Mouse (Mus musculus) megakaryocyte progenitor cell, adult 5-6 weeks (primary cell): Measurements from ENCODE around the gene 4632433K11Rik. TPM values are rescaled to one million over a fixed set of nuclear protein-coding genes. Genes with fewer than 3 reads are reported as not detected.
A peak's percentile ranks its signal among the peaks of the same experiment; 100 is the strongest.
"Not testable (repeated sequence)": the region's sequence is repeated elsewhere in the genome, so short reads cannot be mapped to it uniquely, and the experiment has no call there.

Source experiments
- ATAC-seq: replicated peaks from 2 replicates; pipeline ENCODE4 v1.8.0; 2016; ENCODE audit warnings: mild to moderate bottlenecking, moderate TSS enrichment, inconsistent platforms; ENCODE audit not compliant: poor library complexity
- total RNA-seq, 2 experiments: library from RNA; stranded (forward) in 1 of 2; stranded (reverse) in 1 of 2; fragments of 157-497, 149-512 nt in 1 of 2; fragments of 200-1000 nt in 1 of 2; gene quantifications; 2 replicates each; pipeline versions ENCODE4 v1.2.3 to v1.2.4; 2015 to 2017

The 4632433K11Rik gene
- total RNA-seq (2015) (not detected in 2 replicates), total RNA-seq (2017) (0.88 TPM in 1 of 2 replicates, not detected in the other)

DNA sequence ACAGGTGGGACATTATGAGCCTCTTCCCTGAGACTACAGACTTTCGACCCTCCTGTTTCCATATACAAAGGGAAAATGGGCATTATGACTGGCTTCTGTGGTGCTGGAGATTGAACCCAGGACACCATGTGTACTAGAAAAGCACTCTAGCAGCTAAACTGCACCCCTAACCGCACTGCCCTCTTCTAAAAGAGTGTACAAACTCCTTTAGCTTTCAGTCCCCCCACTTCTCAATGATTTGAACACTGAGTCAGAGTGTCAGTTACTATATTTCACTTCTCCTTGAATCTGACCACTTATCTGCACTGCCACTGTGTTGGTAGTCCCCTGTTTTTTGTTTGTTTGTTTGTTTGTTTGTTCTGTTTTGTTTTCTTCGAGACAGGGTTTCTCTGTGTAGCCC is at the start of gene 4632433K11Rik:
4632433K11Rik (plus strand) TSS at position 301 of the 400 bp plus-strand sequence.
- no peak for ATAC-seq

DNA sequence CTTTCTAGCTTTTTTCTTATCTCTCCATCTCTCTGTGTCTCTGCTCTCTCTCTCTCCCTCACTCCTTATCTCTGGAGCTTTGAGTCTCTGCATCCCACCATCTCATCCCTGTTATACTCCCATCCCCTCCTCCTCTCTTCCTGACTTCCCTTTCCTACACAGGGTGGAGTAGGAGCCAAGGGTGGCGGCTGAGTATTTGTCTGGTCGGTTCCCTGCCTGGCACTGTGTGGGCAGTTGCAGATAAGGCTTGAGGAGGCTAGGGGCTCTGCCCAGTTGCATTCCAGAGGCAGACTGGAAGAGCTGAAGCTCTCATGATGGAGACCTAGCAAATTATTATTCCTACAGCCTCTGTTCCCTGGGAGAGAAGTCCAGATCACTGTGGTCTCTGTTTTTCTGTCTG is 45.7 kb upstream of the 4632433K11Rik start:
- no peak for ATAC-seq

- ATAC-seq = no peak
Measured at GRCm38 (mm10) chr7:4993347-4993998, 40.4 kb upstream of the 4632433K11Rik start.

DNA sequence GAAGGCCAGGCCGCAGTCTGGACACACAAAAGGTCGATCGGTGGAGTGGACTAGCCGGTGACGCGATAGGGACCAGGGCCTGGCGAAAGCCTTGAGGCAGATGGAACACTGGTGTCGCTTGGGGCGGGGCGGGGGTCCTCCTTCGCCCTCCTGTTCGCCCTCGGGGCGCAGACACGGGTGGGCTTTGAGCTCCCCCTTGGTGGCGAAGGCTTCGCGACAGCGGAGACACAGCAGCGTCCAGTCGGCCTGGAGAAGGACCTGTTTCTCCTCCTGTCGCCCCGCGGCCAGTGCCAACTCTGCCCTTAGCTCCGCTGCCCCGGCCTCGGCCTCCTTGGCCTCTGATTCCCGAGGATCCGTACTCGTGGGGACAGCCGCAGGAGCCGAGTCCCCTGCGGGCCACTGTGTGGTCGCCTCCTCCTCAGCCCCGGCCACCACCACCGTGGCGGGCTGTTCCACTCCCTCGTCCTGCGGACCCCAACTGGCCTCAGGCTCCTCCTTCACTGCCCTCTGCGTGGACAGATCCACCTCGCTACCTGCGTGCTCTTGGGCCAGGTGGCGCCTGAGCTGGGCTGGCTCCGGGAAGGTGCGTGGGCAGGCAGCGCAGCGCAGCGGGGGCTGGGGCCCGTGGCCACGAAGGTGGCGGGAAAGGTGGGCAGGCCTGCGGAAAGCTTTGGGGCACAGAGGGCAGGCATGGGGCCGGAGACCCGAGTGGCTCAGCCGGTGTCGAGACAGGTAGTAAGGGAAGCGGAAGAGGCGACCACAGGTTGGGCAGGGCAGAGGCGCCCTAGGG is 39.7 kb upstream of the 4632433K11Rik start:
- no peak for ATAC-seq

- ATAC-seq = no peak
Measured at GRCm38 (mm10) chr7:4995268-4996002, 38.5 kb upstream of the 4632433K11Rik start.

DNA sequence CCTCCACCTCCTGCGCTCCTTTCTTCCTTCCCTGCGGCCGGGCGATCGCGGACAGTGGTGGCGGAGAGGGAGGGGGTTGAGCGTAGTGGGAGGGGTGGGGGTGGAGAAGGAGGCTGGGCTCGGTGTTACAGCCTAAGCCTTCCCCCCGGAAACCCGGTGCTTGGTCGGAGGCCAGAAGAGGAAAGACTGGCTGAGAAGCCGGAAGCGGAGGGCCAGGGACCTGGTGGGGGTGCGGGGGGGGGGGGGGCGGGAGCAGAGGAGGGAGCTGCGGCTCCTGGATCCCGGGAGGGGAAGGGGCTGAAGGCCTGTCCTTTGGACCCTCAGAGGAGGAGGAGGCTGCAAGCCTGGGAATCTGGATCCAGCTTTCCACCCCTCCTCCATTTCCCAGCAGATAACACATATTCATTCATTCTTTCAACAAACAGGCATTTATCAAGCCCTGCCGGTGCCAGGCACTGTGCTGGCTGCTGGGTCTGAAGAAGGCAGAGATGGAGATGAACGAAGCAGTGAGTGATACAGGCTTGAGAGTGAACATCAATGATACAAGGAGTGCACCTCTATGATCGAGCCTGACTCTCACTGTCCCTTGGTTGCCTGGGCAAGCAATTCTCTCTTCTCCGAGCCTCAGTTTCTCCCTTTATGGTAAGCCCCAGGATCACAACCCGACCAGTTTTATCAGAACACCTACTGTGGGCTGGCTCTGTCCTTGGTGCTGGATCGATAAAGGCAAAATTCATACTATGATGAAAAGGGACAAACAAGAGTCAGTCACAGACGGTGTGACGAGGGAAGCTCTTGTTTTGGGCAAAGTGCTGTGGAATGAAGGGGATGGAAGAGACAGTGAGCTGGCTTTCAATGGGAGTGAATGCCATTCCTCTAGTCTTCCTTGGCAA is 37.7 kb upstream of the 4632433K11Rik start, which contains the start of gene Zfp579:
Zfp579 (minus strand) TSS at position 156 of the 893 bp plus-strand sequence.
- ATAC-seq = peak; percentile 91

DNA sequence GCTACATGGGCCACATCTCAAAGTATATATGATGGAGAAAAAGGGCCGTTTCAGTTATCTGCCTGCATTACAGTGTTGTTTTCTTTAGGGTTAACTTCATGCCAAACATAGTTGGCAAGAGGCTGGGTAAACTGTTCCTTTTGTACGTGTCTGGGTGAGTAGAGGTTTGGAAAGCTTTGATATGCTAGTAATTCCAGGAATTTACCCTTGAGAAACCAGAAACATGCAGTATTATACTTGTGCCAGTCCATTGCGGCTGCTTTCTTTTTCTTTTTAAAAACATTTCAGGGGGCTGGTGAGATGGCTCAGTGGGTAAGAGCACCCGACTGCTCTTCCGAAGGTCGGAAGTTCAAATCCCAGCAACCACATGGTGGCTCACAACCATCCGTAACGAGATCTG is 37.0 kb upstream of the 4632433K11Rik start:
- ATAC-seq = no peak

DNA sequence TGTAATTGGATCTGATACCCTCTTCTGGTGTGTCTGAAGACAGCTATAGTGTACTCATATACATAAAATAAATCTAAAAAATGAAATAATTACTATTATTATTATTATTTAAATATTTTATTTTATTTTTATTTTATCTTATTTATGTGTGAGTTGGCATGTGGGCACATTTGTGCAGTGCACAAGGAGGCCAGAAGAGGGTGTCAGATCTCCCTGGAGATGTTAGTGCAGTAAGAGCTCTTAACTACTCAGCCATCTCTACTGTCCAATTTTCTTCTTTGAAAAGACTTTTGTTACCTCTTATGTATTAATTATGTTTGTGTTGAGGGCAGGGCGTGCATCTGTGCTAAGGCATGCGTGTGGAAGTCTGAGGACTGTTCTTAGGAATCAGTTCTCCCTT is 34.0 kb upstream of the 4632433K11Rik start:
- ATAC-seq = peak; percentile 48; the same call in 1 of the 2 replicates

DNA sequence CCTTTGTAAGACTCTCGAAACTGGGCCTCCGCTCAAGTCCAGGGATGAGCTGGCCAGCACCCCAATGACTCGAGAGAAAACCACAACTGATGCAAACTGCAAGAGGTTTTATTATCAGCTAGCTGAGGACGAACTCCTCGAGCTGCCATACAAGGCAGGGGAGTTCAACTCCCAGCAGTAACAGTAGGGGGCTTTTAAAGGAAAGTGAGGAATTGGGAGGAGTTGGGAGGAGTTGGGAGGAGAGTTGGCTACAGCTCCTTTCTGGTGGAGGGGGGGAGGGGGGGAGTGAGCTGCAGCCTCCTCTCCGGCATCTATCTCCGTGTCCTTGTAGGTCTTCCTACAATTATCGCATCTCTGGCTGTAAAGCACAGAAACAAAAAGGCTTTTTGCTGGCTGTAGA is 31.0 kb upstream of the 4632433K11Rik start:
- not testable (repeated sequence) for ATAC-seq

GRCm38 (mm10) chr7:5008229-5008628 is 25.7 kb upstream of the 4632433K11Rik start:
- ATAC-seq = no peak

GRCm38 (mm10) chr7:5012681-5013513 is 21.0 kb upstream of the 4632433K11Rik start:
- ATAC-seq = no peak

- peak; percentile 67 for ATAC-seq
Measured at GRCm38 (mm10) chr7:5014251-5015117, 19.4 kb upstream of the 4632433K11Rik start, which contains the start of the genes Zfp524 and Fiz1. Gene Zfp524 (plus strand): TSS chr7:5014415. Gene Fiz1 (minus strand): TSS chr7:5014697.

GRCm38 (mm10) chr7:5015118-5016001 is 18.6 kb upstream of the 4632433K11Rik start, which contains the start of gene Gm44973:
Gene Gm44973 (plus strand): TSS chr7:5015496.
- ATAC-seq = peak; percentile 55

GRCm38 (mm10) chr7:5016057-5016456 is 17.9 kb upstream of the 4632433K11Rik start:
- ATAC-seq = no peak

GRCm38 (mm10) chr7:5016920-5017319 is 17.0 kb upstream of the 4632433K11Rik start:
- ATAC-seq = no peak

- no peak for ATAC-seq
Measured at GRCm38 (mm10) chr7:5017352-5017751, 16.6 kb upstream of the 4632433K11Rik start.

DNA sequence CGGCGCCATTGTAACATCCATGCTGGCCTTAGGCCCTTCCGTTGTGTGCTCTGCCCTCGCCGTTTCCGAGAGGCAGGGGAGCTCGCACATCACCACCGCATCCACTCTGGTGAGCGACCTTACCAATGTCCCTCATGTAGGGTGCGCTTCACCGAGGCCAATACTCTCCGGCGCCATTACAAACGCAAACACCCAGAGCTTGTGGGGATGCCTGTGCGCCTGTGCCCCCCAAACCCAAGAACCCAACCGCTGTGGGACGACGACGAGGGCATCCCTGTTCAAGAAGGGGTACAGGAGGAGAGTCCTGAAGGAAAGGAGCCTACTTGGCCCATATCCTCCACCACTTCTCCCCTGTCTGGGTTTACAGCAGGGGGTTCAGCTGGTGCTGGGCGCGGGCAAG is 16.0 kb upstream of the 4632433K11Rik start:
- ATAC-seq = no peak
